Mouse (Mus musculus) cortical plate, adult 2 months (tissue): ENCODE results near the gene Lpar5. TPM values are rescaled to one million over a fixed set of nuclear protein-coding genes. Genes with fewer than 3 reads are reported as not detected.

Source experiments
- H3K27ac ChIP-seq: fragments of 200-500 bp; 2 replicates; pipeline ENCODE4 v1.5.1; 2012; ENCODE audit warnings: low read length, control low read depth, inconsistent platforms; ENCODE audit not compliant: insufficient read depth
- H3K4me1 ChIP-seq: fragments of 200-500 bp; 2 replicates; pipeline ENCODE4 v1.6.1; 2011; ENCODE audit warnings: low read length; ENCODE audit not compliant: control insufficient read depth, insufficient read depth
- H3K4me3 ChIP-seq: fragments of 200-500 bp; 2 replicates; pipeline ENCODE4 v1.5.1; 2011; ENCODE audit warnings: mild to moderate bottlenecking, low read length, control low read depth; ENCODE audit not compliant: insufficient read depth
- CTCF ChIP-seq: fragments of 200-500 bp; IDR thresholded peaks from 2 replicates; pipeline ENCODE4 v1.5.1; 2011; ENCODE audit warnings: mild to moderate bottlenecking, control low read depth, low read length; ENCODE audit not compliant: insufficient read depth; ENCODE audit errors: extremely low read depth
- POLR2A ChIP-seq: fragments of 200-500 bp; IDR thresholded peaks from 2 replicates; pipeline ENCODE4 v1.6.1; 2011; ENCODE audit warnings: mild to moderate bottlenecking, low read length, control low read depth; ENCODE audit not compliant: insufficient read depth; ENCODE audit errors: extremely low read depth
- polyA plus RNA-seq: library from polyadenylated mRNA; depleted of rRNA; stranded (reverse); fragments of >200 nt; gene quantifications from 2 replicates; pipeline ENCODE4 v1.2.3, GENCODE M21; 2012; rRNA removed

The Lpar5 gene
- polyA plus RNA-seq, 1 experiment = 1.3 TPM

GRCm38 (mm10) chr6:125104223-125104622 is 36.5 kb downstream of the Lpar5 start:
- no peak overlapping the region for H3K4me3 ChIP-seq
- no peak overlapping the region for H3K27ac ChIP-seq
- H3K4me1 ChIP-seq = peaks cover 10% of the 10 kb centered on the region
- TF ChIP-seq POLR2A (no peak), CTCF (no peak)

GRCm38 (mm10) chr6:125107705-125108104 is 40.0 kb downstream of the Lpar5 start:
- Histone ChIP-seq H3K4me1 (no peaks in the 10 kb centered on the region), H3K4me3 (no peak overlapping the region), H3K27ac (no peak overlapping the region)
- TF ChIP-seq POLR2A = no peak

- TF ChIP-seq CTCF = no peak
- no peak for TF ChIP-seq POLR2A
- no peaks in the 10 kb centered on the region for H3K4me1 ChIP-seq
- H3K27ac ChIP-seq = no peak overlapping the region
- H3K4me3 ChIP-seq = no peak overlapping the region
Measured at GRCm38 (mm10) chr6:125109371-125109770, 41.7 kb downstream of the Lpar5 start.

- peak; percentile 36; the same call in 1 of the 2 replicates for TF ChIP-seq CTCF
- TF ChIP-seq POLR2A = no peak
- Histone ChIP-seq H3K4me3 (no peak overlapping the region), H3K27ac (no peak overlapping the region)
Measured at GRCm38 (mm10) chr6:125110927-125111326, 43.2 kb downstream of the Lpar5 start.

GRCm38 (mm10) chr6:125112553-125112952 is 44.8 kb downstream of the Lpar5 start:
- TF ChIP-seq CTCF (no peak), POLR2A (no peak)
- Histone ChIP-seq H3K4me1 (no peaks in the 10 kb centered on the region), H3K27ac (no peak overlapping the region), H3K4me3 (no peak overlapping the region)

More at GRCm38 (mm10) chr6:125110927-125111326, 43.2 kb downstream of the Lpar5 start:
- H3K4me1 ChIP-seq = no peaks in the 10 kb centered on the region

GRCm38 (mm10) chr6:125119387-125119786 is 51.7 kb downstream of the Lpar5 start:
- no peaks in the 10 kb centered on the region for H3K4me1 ChIP-seq
- no peak overlapping the region for H3K4me3 ChIP-seq
- no peak overlapping the region for H3K27ac ChIP-seq
- TF ChIP-seq POLR2A = no peak
- TF ChIP-seq CTCF = no peak

GRCm38 (mm10) chr6:125128724-125129123 is 61.0 kb downstream of the Lpar5 start:
- Histone ChIP-seq H3K27ac (no peak overlapping the region), H3K4me3 (no peak overlapping the region), H3K4me1 (peaks cover 1% of the 10 kb centered on the region; the same call in 1 of the 2 replicates)
- TF ChIP-seq CTCF (no peak), POLR2A (no peak)

GRCm38 (mm10) chr6:125129710-125130402 is 62.1 kb downstream of the Lpar5 start:
- Histone ChIP-seq H3K4me3 (no peak overlapping the region), H3K4me1 (peaks cover 1% of the 10 kb centered on the region; the same call in 1 of the 2 replicates), H3K27ac (no peak overlapping the region)
- TF ChIP-seq POLR2A (no peak), CTCF (no peak)

GRCm38 (mm10) chr6:125131302-125132156 is 63.8 kb downstream of the Lpar5 start, which contains the start of gene Nop2:
Gene Nop2, plus strand, starts transcription at chr6:125131909.
- TF ChIP-seq POLR2A = peak; percentile 88
- no peak for TF ChIP-seq CTCF
- Histone ChIP-seq H3K4me3 (peak within 1 kb of the TSS; percentile 87), H3K27ac (0 out of 2 replicates have a peak within 1 kb of the TSS, but pooled peaks have one; percentile 31), H3K4me1 (peaks cover 1% of the 10 kb centered on the region; the same call in 1 of the 2 replicates)

Other genes with a start within 250 kb of the Lpar5 start
- gene Usp5, start 238.4 kb upstream of the Lpar5 start, polyA plus RNA-seq = 151 and 152 TPM in 2 replicates
- 2.3 and 2.4 TPM in 2 replicates for gene Cdca3, start 238.4 kb upstream of the Lpar5 start, polyA plus RNA-seq
- 0.17 and 0.25 TPM in 2 replicates for gene Gnb3, start 227.6 kb upstream of the Lpar5 start, polyA plus RNA-seq
- gene P3h3, start 210.2 kb upstream of the Lpar5 start, polyA plus RNA-seq = 59.6 and 66.5 TPM in 2 replicates
- 163 and 187 TPM in 2 replicates for gene Gpr162, start 203.9 kb upstream of the Lpar5 start, polyA plus RNA-seq
- gene Cd4, start 179.7 kb upstream of the Lpar5 start, polyA plus RNA-seq = 1.1 and 4.7 TPM in 2 replicates
- 5.1 and 6.5 TPM in 2 replicates for gene Lag3, start 156.2 kb upstream of the Lpar5 start, polyA plus RNA-seq
- gene Ptms, start 147.8 kb upstream of the Lpar5 start, polyA plus RNA-seq = 1,375 and 1,380 TPM in 2 replicates
- gene Mlf2, start 136.5 kb upstream of the Lpar5 start, polyA plus RNA-seq = 732 and 737 TPM in 2 replicates
- gene Cops7a, start 102.4 kb upstream of the Lpar5 start, polyA plus RNA-seq = 279 and 280 TPM in 2 replicates
- gene Pianp, start 71.2 kb upstream of the Lpar5 start, polyA plus RNA-seq = 157 and 164 TPM in 2 replicates
- 46.9 and 51.6 TPM in 2 replicates for gene Zfp384, start 58.8 kb upstream of the Lpar5 start, polyA plus RNA-seq
- 69.7 and 78.6 TPM in 2 replicates for gene Ing4, start 28.2 kb upstream of the Lpar5 start, polyA plus RNA-seq
- gene Acrbp, start 18.2 kb upstream of the Lpar5 start, polyA plus RNA-seq = 17.3 and 19.4 TPM in 2 replicates
- gene Chd4, start 28.1 kb downstream of the Lpar5 start, polyA plus RNA-seq = 79.0 and 80.7 TPM in 2 replicates
- 20.0 and 21.5 TPM in 2 replicates for gene Nop2, start 64.0 kb downstream of the Lpar5 start, polyA plus RNA-seq
- 96.9 and 97.6 TPM in 2 replicates for gene Iffo1, start 77.3 kb downstream of the Lpar5 start, polyA plus RNA-seq
- gene Gapdh, start 98.5 kb downstream of the Lpar5 start, polyA plus RNA-seq = 4,394 and 4,549 TPM in 2 replicates
- gene Ncapd2, start 123.8 kb downstream of the Lpar5 start, polyA plus RNA-seq = 53.5 and 58.3 TPM in 2 replicates
- gene Mrpl51, start 123.9 kb downstream of the Lpar5 start, polyA plus RNA-seq = 51.2 and 52.9 TPM in 2 replicates
- 169 and 175 TPM in 2 replicates for gene Vamp1, start 147.6 kb downstream of the Lpar5 start, polyA plus RNA-seq
- gene Tapbpl, start 163.9 kb downstream of the Lpar5 start, polyA plus RNA-seq = 6.4 and 6.7 TPM in 2 replicates
- 0.06 TPM in 1 of 2 replicates, not detected in the other for gene Cd27, start 169.1 kb downstream of the Lpar5 start, polyA plus RNA-seq
- not detected in 2 replicates for gene Tuba3a, start 218.1 kb downstream of the Lpar5 start, polyA plus RNA-seq
- 10.3 and 10.8 TPM in 2 replicates for gene Ltbr, start 246.0 kb downstream of the Lpar5 start, polyA plus RNA-seq